Mouse (Mus musculus) liver, postnatal 0 days (tissue): Measurements from ENCODE around the gene Apoc2.

ENCODE experiments used
- CTCF ChIP-seq: sonication (generic); IDR thresholded peaks from 2 replicates; pipeline ENCODE4 v1.5.1; 2016; ENCODE audit warnings: antibody characterized with exemption, low read depth
- EP300 ChIP-seq: IDR thresholded peaks from 2 replicates; pipeline ENCODE4 v1.6.1; 2016; ENCODE audit warnings: antibody characterized with exemption, low read depth, mild to moderate bottlenecking

DNA sequence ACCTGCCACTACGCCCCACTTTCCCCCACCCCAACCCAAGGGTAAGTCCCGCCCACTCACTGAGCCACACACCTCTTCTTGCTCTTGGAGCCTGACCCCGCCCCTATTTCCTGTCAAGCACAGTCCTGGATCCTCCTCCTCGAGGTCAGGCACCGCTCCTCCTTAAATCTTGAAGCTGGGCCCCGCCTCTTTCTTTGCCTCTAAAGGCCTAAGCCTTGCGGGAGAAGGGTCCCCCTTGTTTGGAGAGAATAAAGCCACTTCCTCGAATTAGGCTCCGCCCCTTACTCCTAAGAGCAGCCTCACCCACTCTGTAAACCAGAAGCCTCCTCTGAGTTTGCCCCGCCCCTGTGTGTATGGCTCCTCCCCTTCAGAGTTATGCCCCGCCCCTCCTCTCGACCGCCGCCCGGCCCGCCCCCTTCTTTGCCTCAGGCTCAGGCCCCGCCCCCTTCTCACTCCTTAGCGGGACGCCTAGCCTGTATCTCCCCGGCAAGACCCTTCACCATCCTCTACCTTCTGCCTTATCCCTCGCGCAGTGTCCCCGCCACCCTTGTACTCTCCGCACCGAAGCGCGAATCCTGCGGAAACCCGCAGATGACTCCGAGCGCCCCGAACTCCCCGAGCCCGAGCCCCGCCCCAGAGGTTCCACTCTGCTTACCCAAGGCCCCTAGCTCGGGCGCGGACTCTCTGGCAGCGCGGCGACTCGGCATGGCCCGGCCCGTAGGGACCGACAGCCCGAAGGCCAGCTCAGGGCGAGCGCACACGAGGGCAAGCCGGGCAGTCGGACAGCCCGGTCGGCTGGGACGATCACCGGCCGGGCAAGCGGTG is 49.0 kb downstream of the Apoc2 start:
- no peak for TF ChIP-seq CTCF
- no peak for TF ChIP-seq EP300
